Mouse (Mus musculus) Muller cell, postnatal 12 days (primary cell): ENCODE measurements around the gene Hdhd3.
A peak's percentile ranks its signal among the peaks of the same experiment; 100 is the strongest.

Source experiments
- DNase-seq: peaks from one replicate; pipeline ENCODE4 v3.0.0-alpha.2; 2015; ENCODE audit errors: inconsistent ontology term

Hdhd3 gene

GRCm38 (mm10) chr4:62503374-62503970 is at the start of gene Hdhd3:
TSS of gene Hdhd3 (minus strand) at chr4:62503467.
- DNase-seq, result no peak

GRCm38 (mm10) chr4:62551966-62552365 is 48.7 kb upstream of the Hdhd3 start:
- DNase-seq, result no peak

GRCm38 (mm10) chr4:62544801-62545200 is 41.5 kb upstream of the Hdhd3 start:
- no peak for DNase-seq

- no peak for DNase-seq
Measured at GRCm38 (mm10) chr4:62543782-62544181, 40.5 kb upstream of the Hdhd3 start.

- DNase-seq, result no peak
Measured at GRCm38 (mm10) chr4:62541802-62542201, 38.5 kb upstream of the Hdhd3 start.

- no peak for DNase-seq
Measured at GRCm38 (mm10) chr4:62533729-62534128, 30.5 kb upstream of the Hdhd3 start.

- no peak for DNase-seq
Measured at GRCm38 (mm10) chr4:62527655-62528054, 24.4 kb upstream of the Hdhd3 start.

GRCm38 (mm10) chr4:62526256-62526655 is 23.0 kb upstream of the Hdhd3 start:
- DNase-seq, result no peak

- DNase-seq, result no peak
Measured at GRCm38 (mm10) chr4:62525489-62525811, 22.2 kb upstream of the Hdhd3 start.

GRCm38 (mm10) chr4:62524651-62525488 is 21.6 kb upstream of the Hdhd3 start, which contains the start of the genes Pole3 and 4933430I17Rik:
TSS of gene Pole3 (minus strand) at chr4:62525068.
TSS of gene 4933430I17Rik (plus strand) at chr4:62525369.
- DNase-seq, result peak; percentile 99

GRCm38 (mm10) chr4:62520892-62521400 is 17.7 kb upstream of the Hdhd3 start:
- no peak for DNase-seq

GRCm38 (mm10) chr4:62519849-62520233 is 16.6 kb upstream of the Hdhd3 start, which contains the start of gene Alad:
TSS of gene Alad (minus strand) at chr4:62519918.
- DNase-seq, result peak; percentile 94

- no peak for DNase-seq
Measured at GRCm38 (mm10) chr4:62519122-62519848, 16.0 kb upstream of the Hdhd3 start.

GRCm38 (mm10) chr4:62518416-62519121 is 15.3 kb upstream of the Hdhd3 start:
- no peak for DNase-seq

GRCm38 (mm10) chr4:62517538-62518415 is 14.5 kb upstream of the Hdhd3 start:
- no peak for DNase-seq

- DNase-seq, result no peak
Measured at GRCm38 (mm10) chr4:62517046-62517445, 13.8 kb upstream of the Hdhd3 start.

GRCm38 (mm10) chr4:62516579-62516978 is 13.3 kb upstream of the Hdhd3 start:
- no peak for DNase-seq

- no peak for DNase-seq
Measured at GRCm38 (mm10) chr4:62516079-62516478, 12.8 kb upstream of the Hdhd3 start.

- DNase-seq, result no peak
Measured at GRCm38 (mm10) chr4:62515490-62515889, 12.2 kb upstream of the Hdhd3 start.

- DNase-seq, result no peak
Measured at GRCm38 (mm10) chr4:62514995-62515394, 11.7 kb upstream of the Hdhd3 start.
